Mouse (Mus musculus): ENCODE measurements around the gene Cd79a. TPM values are rescaled to one million over a fixed set of nuclear protein-coding genes. Genes with fewer than 3 reads are reported as not detected.
A peak's percentile ranks its signal among the peaks of the same experiment; 100 is the strongest.

Cd79a gene
- total RNA-seq (2021), result 1 to 10 TPM in 1 of 2 experiments, under 1 TPM in 1; 0.96 to 2.0 TPM

GRCm38 (mm10) chr7:24897224-24897623, at the start of gene Cd79a:
TSS of gene Cd79a (plus strand) at chr7:24897381.
- DNase-seq (ENCODE audit: low spot score), result no peak
- intact Hi-C loops (cut with DNase I), result no loop called here

DNA sequence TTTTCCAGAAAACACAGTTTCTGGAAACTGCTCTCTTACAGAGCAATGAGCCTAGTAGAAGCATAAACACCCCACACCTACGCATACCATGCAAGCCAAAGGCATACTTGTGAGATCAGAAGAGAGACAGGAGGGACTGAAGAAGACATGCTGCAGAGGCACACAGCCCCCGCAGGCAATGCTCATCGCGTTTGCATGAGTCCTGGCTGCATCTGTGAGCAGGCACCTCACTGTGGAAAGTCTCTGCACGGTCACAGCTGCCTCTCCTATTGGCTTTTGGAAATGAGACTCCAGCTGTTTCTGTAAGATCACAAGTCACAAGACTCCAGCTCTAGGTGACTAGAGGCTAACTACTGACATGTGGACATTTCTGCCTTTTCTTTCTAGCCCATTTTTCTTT, 47.0 kb upstream of the Cd79a start:
- intact Hi-C loops (cut with DNase I), result no loop called here
- no peak for DNase-seq (ENCODE audit: low spot score)

GRCm38 (mm10) chr7:24850899-24851303, 46.3 kb upstream of the Cd79a start:
- intact Hi-C loops (cut with DNase I), result no loop called here

GRCm38 (mm10) chr7:24851596-24852325, 45.4 kb upstream of the Cd79a start:
- DNase-seq (ENCODE audit: low spot score), result no peak
- intact Hi-C loops (cut with DNase I), result no loop called here

More at GRCm38 (mm10) chr7:24850899-24851303, 46.3 kb upstream of the Cd79a start:
- DNase-seq (ENCODE audit: low spot score), result no peak

DNA sequence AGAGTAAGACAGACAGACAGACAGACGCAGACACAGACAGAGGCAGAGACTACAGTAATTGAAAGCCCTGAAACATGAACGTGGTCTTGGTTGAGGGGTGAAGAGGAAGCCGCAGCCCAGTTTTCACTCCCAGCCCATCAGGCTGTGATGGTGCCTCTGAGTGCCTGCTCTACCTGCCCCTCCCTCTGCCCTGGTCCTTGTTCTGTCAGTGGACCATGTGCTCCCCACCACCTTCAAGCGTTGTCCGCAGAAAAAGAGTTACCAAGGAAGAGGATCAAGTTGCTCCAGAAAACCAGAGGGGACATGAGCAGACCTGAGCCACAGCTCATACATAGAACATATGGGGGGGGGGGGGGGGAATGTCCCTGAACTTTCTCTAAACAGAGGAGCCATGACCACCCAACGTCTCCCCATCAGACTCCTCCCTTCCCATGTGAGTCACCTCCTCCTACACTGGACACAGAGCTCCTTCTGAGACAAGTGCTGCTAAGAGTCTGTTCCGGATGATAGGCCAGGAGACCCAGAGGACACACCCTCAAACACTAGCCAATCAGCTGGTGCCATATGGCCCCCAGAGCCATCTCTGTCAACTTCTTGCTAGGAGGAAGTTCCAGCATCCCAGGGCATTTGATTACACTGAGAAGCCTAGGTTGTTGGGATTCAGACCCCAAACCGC, 44.5 kb upstream of the Cd79a start:
- intact Hi-C loops (cut with DNase I), result no loop called here
- DNase-seq (ENCODE audit: low spot score), result no peak

- intact Hi-C loops (cut with DNase I), result no loop called here
- DNase-seq (ENCODE audit: low spot score), result no peak
Measured at GRCm38 (mm10) chr7:24853233-24853563, 44.0 kb upstream of the Cd79a start.

DNA sequence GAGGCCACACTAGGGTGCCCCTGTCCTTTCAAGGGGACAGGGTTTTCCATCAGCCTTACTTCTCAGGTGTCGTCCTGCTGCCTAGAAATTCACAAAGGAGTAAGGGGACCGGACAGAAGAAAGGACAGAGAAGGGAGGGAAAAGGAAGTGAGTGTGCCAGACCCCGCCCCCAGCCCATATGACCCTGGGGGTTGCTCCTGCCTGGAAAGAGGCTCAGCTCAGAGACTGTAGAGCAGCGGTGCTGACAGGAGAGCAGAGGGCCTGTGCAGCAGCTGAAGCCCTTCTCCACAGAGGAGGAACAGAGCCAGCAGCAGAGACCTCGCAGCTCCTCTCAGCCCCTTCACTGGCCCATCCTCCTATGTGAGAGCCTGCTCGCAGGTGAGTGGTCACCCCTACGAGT, 43.5 kb upstream of the Cd79a start:
- intact Hi-C loops (cut with DNase I), result no loop called here
- no peak for DNase-seq (ENCODE audit: low spot score)

- intact Hi-C loops (cut with DNase I), result no loop called here
- no peak for DNase-seq (ENCODE audit: low spot score)
Measured at GRCm38 (mm10) chr7:24856460-24857120, 40.6 kb upstream of the Cd79a start.

- intact Hi-C loops (cut with DNase I), result no loop called here
- no peak for DNase-seq (ENCODE audit: low spot score)
Measured at GRCm38 (mm10) chr7:24859234-24859633, 37.9 kb upstream of the Cd79a start.

DNA sequence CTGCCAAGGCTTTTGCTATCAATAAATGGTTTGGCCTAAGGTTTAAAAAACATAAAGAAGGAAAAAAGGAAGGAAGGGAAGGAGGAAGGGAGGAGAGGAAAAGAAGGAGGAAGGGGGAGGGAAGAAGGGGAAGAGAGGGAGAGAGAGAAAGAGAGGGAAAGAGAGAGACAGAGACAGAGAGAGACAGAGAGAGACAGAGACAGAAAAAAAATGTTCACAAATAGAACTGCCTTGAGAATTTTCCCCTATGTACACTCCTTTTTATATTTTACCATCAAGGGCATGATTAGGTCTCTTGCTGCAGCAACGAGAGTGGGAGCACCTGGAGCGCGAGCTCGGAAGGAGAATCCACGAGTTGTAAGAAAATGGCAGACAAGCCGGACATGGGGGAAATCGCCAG, 35.3 kb upstream of the Cd79a start, which contains the start of gene Gm9844:
TSS of gene Gm9844 (plus strand) at position 301 of the 400 bp plus-strand sequence.
- no peak for DNase-seq (ENCODE audit: low spot score)
- intact Hi-C loops (cut with DNase I), result no loop called here

DNA sequence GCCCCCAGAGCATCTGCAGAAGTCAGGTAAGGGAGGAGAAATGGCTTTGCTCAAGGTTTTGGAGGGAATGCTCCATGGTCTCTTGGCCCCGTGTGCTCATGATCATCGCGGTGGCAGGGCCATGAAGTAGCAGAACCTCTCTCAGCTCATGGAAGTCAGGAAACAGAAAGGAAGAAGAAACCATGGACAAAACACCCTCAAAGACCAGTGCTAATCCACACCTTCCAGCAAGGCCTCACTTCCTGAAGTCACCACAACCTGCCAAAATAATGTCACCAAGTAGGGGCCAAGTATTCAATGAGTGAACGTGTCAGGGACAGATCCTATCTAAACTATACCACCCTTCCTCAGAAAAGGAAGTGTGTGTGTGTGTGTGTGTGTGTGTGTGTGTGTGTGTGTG, 34.3 kb upstream of the Cd79a start:
- no peak for DNase-seq (ENCODE audit: low spot score)
- intact Hi-C loops (cut with DNase I), result no loop called here

DNA sequence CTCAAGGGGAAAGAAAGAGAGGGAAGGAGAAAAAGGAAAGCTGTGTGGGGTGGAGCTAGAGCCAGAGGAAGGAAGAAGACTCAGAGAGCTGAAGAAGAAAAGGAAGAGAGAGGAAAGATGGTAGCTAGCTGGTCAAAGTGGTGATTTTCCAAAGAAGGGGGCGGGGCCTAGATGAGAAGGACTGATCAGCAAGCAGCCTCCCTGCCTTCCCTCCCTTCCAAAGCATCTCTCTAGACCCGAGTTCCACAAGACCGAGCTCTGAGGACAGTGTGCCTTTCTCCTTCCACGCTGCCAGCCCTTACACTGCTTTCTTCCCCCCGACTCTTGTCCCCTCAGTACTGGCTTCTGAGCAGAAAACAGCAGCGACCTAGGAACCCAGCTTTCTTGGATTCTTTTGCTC, 33.0 kb upstream of the Cd79a start:
- intact Hi-C loops (cut with DNase I), result no loop called here
- no peak for DNase-seq (ENCODE audit: low spot score)

- DNase-seq (ENCODE audit: low spot score), result no peak
- intact Hi-C loops (cut with DNase I), result no loop called here
Measured at GRCm38 (mm10) chr7:24869080-24869479, 28.1 kb upstream of the Cd79a start.

GRCm38 (mm10) chr7:24869532-24870165, 27.5 kb upstream of the Cd79a start, which contains the start of the genes Lypd4 and Dmrtc2:
TSS of gene Lypd4 (minus strand) at chr7:24869941.
TSS of gene Dmrtc2 (plus strand) at chr7:24870057.
- intact Hi-C loops (cut with DNase I), result no loop called here

DNA sequence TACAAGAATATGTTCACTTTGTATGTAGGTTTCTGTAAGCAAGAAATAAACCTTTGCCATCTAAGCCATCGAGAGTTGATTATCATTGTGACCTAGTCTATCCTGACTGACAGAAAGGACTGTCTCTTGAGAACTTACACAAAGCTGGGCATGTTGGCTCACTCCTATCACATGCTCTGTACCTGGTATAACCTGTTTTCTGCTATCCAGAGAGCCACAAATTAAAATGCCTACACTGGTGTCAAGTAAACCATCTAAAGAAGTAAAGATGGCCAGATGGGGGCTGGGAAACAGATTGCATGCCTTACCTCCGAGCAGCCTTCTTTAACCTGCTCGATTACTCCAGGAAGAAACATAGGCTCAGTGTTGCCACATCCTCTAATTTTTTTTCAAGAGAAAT, 19.6 kb upstream of the Cd79a start:
- no peak for DNase-seq (ENCODE audit: low spot score)
- intact Hi-C loops (cut with DNase I), result no loop called here

More at GRCm38 (mm10) chr7:24869532-24870165, 27.5 kb upstream of the Cd79a start, which contains the start of the genes Lypd4 and Dmrtc2:
- DNase-seq (ENCODE audit: low spot score), result no peak

DNA sequence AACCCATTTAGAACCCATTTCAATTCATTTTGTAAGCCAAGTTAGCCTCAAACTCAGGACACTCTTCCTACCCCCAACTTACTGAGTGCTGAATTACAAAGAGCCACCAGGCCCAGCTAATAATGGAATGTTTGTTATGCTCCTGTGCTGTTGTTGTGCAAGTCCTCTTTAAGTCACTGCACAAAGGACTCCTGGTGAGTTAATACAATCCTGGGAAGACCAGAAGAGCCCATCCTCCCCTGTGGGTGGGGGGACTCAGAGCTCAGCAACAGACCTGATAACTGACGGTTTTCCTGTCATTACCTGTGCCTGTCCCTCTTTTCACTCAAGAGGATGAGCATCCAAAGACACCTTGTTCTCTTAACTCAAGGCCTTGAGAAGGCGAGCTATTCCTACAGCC, 17.6 kb upstream of the Cd79a start:
- intact Hi-C loops (cut with DNase I), result loop anchor here (10.0 kb wide), 2 partner anchors 195 to 325 kb away; partner anchors contain the start of genes Grik5 and Zfp574
- no peak for DNase-seq (ENCODE audit: low spot score)

DNA sequence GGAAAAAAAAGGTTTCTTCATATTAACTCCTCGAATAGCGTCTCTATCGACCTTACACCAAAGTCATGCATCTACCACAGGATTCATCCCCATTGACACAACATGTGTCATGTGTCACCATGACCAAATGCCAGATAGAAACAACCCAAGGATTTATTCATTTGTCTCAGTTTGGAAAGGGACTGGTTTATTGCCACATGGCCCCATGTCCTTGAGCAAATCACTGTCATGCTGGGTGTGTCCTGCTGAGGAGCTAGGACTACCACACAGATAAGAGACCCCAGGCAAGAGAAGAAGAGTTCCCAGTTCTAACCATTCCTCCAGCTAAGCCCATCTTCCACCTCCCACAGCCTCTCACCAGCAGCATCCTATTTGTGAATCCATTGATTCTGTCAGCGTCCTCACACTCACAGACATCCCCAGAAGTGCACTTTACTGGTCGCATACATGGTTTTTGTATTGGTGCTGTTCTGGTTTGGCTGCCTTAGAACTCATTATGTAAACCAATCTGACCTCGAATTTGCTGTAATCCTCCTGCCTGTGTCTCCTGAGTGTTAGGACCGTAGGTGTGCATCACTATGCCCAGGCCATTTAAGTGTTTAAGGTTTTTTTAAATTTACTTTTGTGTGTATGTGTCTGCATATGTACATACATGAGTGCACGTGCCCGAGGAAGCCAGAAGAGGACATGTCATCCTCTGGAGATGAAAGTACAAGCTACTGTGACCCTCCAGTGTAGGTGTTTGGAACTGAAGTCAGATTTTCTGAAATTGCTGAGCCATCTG, 14.6 kb upstream of the Cd79a start:
- intact Hi-C loops (cut with DNase I), result loop anchor here (10.0 kb wide), 2 partner anchors 192 to 322 kb away; partner anchors contain the start of genes Grik5 and Zfp574
- no peak for DNase-seq (ENCODE audit: low spot score)

DNA sequence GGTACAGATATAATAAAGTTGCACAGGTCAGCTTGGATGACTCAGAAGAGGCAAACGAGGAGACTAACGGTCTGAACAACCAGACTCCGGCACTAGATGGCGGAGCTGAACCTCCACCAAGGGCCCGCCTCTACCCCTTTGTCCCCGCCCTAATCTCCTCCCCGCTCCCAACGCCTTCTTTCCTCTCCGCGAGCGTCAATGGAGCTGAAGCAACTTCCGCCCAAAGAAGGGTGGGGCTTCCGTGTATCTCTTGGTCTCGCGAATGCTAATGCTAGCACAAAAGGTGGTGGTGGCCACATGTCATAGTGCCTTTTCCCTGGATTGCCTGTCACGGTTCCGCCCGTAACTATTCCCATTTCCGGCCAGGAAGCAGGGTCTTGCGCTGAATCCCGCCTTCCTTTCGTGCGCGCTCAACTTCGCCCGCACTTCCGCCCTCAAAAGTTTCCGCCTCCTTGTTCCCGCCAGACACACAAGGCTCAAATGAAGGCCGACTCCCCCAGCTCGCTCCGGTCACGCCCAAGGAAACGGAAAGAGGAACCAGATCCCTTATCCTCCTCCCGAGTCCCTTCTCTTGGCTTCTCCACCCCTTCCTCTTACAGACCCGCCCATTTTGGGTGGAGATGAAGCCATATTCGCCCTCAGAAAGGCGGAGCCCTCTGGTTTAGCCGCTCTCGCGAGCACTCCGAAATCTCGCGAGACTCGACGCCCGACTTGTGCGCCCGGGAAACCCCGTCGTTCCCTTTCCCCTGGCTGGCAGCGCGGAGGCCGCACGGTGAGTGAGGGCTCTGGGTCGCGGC, 13.1 kb upstream of the Cd79a start, which contains the start of gene Rps19:
TSS of gene Rps19 (plus strand) at position 476 of the 797 bp plus-strand sequence.
- intact Hi-C loops (cut with DNase I), result loop anchor here (10.0 kb wide), 2 partner anchors 191 to 321 kb away; partner anchors contain the start of genes Grik5 and Zfp574
- DNase-seq (ENCODE audit: low spot score), result peak; percentile 98

All from heart, postnatal 25 days (tissue).